Mouse (Mus musculus) intestine, embryonic 16.5 days (tissue): ENCODE measurements at regions not wholly inside any gene's neighbourhood (a gene's known extent, or its start where the extent isn't known, plus 50 kb on each side); places are given as distances from the start of the nearest gene placed in this dataset.

ENCODE experiments used
- ATAC-seq: fragments of 200-750 bp; cut with Nextera tagmentation; 2 replicates; pipeline ENCODE4 v1.8.0; 2017; ENCODE audit warnings: moderate TSS enrichment, moderate library complexity
- H3K27ac ChIP-seq: fragments of 300-500 bp; sonication (generic); 2 replicates; pipeline ENCODE4 v1.5.1; 2014; ENCODE audit warnings: mild to moderate bottlenecking, low read length
- H3K27me3 ChIP-seq: fragments of 300-500 bp; sonication (generic); replicated peaks from 2 replicates; pipeline ENCODE4 v1.6.1; 2014; ENCODE audit warnings: low read length, control low read depth, mixed read lengths; ENCODE audit not compliant: control insufficient read depth, insufficient read depth
- H3K36me3 ChIP-seq: fragments of 300-500 bp; sonication (generic); 2 replicates; pipeline ENCODE4 v1.6.1; 2014; ENCODE audit warnings: low read length, control low read depth; ENCODE audit not compliant: control insufficient read depth, insufficient read depth
- H3K4me1 ChIP-seq: fragments of 300-500 bp; sonication (generic); 2 replicates; pipeline ENCODE4 v1.6.1; 2014; ENCODE audit warnings: low read length, control low read depth, mixed read lengths; ENCODE audit not compliant: control insufficient read depth, insufficient read depth
- H3K4me2 ChIP-seq: fragments of 300-500 bp; sonication (generic); 2 replicates; pipeline ENCODE4 v1.6.1; 2014; ENCODE audit warnings: low read depth, low read length, control low read depth
- H3K4me3 ChIP-seq: fragments of 300-500 bp; sonication (generic); 2 replicates; pipeline ENCODE4 v1.5.1; 2014; ENCODE audit warnings: mild to moderate bottlenecking, low read length
- H3K9ac ChIP-seq: fragments of 300-500 bp; sonication (generic); 2 replicates; pipeline ENCODE4 v1.6.1; 2014; ENCODE audit warnings: low read depth, low read length
- H3K9me3 ChIP-seq: fragments of 300-500 bp; sonication (generic); 2 replicates; pipeline ENCODE4 v1.6.1; 2016; ENCODE audit warnings: low read length, control low read depth; ENCODE audit not compliant: control insufficient read depth
- WGBS: fragments of 180-500 bp; shearing (Covaris S2); extraction: QIAGEN DNeasy Blood & Tissue Kit; methylation state at CpG from one replicate; pipeline ENCODE4 v1.1.7; 2014; 5-methylcytosine and 5-hydroxymethylcytosine counted together

DNA sequence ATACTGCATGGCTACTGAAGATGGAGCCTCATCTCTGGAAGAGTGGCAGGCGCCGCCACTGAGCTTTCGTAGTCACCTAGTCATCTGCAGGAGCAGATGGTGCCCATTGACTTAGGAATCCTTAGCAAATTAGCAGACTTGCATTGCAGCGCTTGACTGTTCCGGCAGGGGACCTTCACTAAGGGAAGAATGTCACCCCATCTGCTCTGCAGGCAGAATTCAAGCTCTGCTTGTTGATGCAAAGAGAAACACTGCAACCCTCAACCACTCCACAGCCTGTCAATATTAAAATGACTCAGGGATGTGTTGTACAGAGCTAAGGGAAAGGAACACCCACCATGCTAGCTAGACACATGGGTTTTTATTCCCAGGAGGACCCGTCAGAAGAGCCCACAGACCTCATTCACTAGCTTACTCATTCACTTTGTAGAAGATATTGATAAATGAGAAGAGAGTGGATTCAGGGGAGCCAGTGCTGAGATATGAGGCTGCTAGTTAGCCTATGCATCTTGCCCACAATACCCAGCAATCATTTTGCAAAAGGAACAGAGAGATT lies 215.4 kb upstream of the Gm26657 start:
- no peak for ATAC-seq
- no peaks in the 10 kb centered on the region for H3K36me3 ChIP-seq
- no peaks in the 10 kb centered on the region for H3K4me1 ChIP-seq
- H3K9me3 ChIP-seq = no peaks in the 10 kb centered on the region
- no peak overlapping the region for H3K9ac ChIP-seq
- no peak overlapping the region for H3K27ac ChIP-seq
- H3K4me3 ChIP-seq = no peak overlapping the region
- 85% methylated on average over 6 of the region's 6 CpGs for WGBS
- H3K27me3 ChIP-seq = no peaks in the 10 kb centered on the region
- H3K4me2 ChIP-seq = no peak overlapping the region

DNA sequence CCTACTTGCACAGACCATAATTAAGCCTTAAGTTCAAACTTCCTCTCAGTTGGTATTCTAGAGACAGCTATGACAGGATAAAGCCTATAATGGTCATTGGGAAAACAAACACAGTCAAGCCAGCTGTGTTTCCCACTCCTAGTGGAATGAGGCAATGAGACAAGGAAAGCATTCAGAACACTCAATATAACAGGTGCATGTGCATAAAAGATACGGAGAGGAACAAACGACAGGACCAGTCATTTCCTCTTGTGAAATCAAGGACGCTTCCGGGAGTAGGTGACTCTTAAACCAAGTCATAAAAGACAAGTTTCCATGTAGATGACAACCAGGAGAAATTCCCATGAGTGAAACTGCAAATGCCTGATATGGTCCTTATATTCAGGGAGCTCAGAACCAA lies 232.1 kb upstream of the Gm26657 start:
- Histone ChIP-seq H3K27ac (no peak overlapping the region), H3K9me3 (no peaks in the 10 kb centered on the region), H3K9ac (no peak overlapping the region), H3K36me3 (no peaks in the 10 kb centered on the region), H3K4me1 (no peaks in the 10 kb centered on the region), H3K27me3 (no peaks in the 10 kb centered on the region), H3K4me3 (no peak overlapping the region), H3K4me2 (no peak overlapping the region)
- 72% methylated on average over 4 of the region's 4 CpGs for WGBS
- ATAC-seq = no peak

DNA sequence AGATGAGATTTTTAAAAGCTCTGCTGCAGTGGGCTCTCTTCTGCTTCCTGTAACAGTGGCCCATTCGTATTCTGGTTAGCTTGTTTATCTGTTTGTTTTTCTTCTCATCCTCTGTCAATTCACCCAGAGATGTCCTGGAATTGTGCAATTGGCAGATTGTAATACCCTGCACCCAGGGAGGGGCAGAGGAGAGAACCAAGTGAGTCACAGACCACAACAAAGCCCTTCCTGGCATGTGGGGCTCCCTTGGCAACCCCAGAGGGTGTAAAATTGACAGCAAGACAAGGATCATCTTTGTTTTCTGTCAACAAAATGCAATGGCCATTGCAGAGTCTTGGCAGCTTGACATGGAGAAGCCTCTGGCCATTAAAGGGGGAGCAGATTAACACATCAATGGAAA lies 233.1 kb upstream of the Gm26657 start:
- whole genome bisulfite sequencing = 83% methylated on average over 1 of the region's 1 CpGs
- H3K27ac ChIP-seq = no peak overlapping the region
- no peaks in the 10 kb centered on the region for H3K27me3 ChIP-seq
- H3K9me3 ChIP-seq = no peaks in the 10 kb centered on the region
- H3K4me1 ChIP-seq = no peaks in the 10 kb centered on the region
- H3K9ac ChIP-seq = no peak overlapping the region
- no peak overlapping the region for H3K4me2 ChIP-seq
- no peaks in the 10 kb centered on the region for H3K36me3 ChIP-seq
- no peak overlapping the region for H3K4me3 ChIP-seq
- no peak for ATAC-seq

DNA sequence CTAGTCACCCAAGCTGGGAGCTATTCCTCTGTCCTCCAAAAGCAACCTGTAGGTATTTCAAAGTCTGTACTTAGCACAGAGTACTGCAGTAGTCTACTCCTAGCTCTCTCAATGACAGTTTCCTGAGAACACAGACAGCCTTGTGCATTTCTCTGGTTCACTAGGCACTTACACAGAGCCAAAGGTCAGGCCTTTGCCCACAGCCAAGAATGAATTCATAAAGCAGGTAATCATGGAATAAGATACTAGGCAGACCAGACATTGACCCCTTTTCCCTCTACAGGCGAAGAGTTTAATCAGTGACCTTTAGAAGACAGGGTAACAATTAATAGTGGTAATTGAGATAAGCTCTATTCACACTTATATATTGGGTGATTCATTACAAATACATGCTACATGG lies 233.8 kb upstream of the Gm26657 start:
- Histone ChIP-seq H3K27ac (no peak overlapping the region), H3K9ac (no peak overlapping the region), H3K4me2 (no peak overlapping the region), H3K4me1 (no peaks in the 10 kb centered on the region), H3K36me3 (no peaks in the 10 kb centered on the region), H3K9me3 (no peaks in the 10 kb centered on the region), H3K27me3 (no peaks in the 10 kb centered on the region), H3K4me3 (no peak overlapping the region)
- 51% methylated on average over 1 of the region's 1 CpGs for WGBS
- ATAC-seq = peak; percentile 74

DNA sequence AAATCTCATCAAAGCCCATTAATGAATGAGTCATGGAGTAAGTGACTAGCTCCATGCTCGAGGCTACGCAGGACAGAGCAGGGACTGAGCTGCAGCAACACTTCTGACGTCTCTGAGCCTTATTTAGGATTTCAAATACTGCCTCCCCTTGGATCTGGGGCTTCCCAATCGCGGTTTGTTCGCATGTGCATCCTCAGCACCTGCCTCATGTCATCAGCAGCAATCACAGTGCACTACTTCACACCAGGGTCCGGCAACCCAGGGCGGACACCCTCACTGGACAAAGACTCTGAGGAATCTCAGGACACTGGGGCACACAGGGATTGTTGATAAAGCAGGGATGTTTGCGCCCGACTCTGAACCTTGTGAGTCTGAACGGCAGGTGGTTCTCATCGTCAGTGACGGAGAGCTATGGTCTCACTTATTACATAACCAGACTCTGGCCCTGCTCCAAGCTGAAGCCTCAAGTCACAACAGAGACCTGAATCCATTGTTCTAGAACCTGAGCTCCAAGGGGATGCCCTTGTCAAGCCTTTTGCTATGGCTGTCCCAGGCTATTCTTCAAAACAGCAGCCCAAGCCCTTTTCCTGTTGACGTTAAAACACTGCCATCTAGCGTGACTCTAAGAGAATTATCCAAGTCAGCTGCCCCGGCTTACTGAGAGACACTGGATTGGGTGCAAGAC lies 247.2 kb upstream of the Gm26657 start:
- no peak overlapping the region for H3K4me2 ChIP-seq
- H3K36me3 ChIP-seq = no peaks in the 10 kb centered on the region
- no peak overlapping the region for H3K4me3 ChIP-seq
- no peaks in the 10 kb centered on the region for H3K4me1 ChIP-seq
- H3K27me3 ChIP-seq = no peaks in the 10 kb centered on the region; the same call in 1 of the 2 replicates
- no peak overlapping the region for H3K9ac ChIP-seq
- ATAC-seq = peak; percentile 48; the same call in 1 of the 2 replicates
- no peaks in the 10 kb centered on the region for H3K9me3 ChIP-seq
- WGBS = 31% methylated on average over 16 of the region's 16 CpGs
- H3K27ac ChIP-seq = no peak overlapping the region

DNA sequence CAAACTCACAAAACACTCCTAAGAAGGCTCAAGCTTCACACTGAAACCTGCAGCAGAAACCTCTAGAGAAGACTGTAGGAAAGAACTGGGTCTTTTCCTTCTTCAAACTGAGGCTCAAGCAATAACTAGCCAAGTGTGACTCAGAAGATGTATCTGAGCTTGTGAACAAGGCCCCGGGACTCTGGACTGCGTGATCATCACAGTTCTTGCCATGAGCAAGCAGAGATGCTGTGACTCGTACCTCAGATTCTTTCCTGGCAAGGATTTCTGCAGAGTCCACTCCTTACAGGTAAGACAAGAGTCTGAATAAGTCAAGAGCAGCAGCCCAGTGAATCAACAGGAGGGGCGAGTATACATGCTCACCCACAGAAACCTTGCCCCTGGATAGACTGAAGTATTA lies 250.5 kb upstream of the Gm26657 start:
- Histone ChIP-seq H3K27me3 (no peaks in the 10 kb centered on the region; the same call in 1 of the 2 replicates), H3K9ac (no peak overlapping the region), H3K9me3 (no peaks in the 10 kb centered on the region), H3K4me3 (no peak overlapping the region), H3K4me1 (no peaks in the 10 kb centered on the region), H3K27ac (no peak overlapping the region), H3K4me2 (no peak overlapping the region), H3K36me3 (no peaks in the 10 kb centered on the region)
- no peak for ATAC-seq
- 94% methylated on average over 4 of the region's 4 CpGs for WGBS

DNA sequence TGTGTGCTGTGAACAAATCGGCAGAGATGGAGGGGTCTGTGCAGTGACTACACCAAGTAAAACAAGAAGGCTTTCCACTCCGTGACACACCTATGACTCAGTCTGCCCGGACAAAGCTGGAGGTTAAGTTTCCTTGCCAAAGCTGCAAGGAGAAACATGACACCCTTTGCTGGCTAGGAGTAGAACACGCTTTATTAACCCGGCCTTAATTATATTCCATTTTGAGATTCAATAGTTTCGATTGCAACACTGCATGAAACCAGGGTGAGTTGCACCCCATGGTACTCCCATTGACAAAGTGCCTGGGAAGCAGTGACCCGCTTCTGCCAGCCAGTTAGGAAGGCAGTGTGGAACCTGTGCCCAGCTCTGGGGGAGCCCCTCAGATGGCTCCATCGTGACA lies 256.2 kb upstream of the Gm26657 start:
- H3K9ac ChIP-seq = no peak overlapping the region
- H3K36me3 ChIP-seq = no peaks in the 10 kb centered on the region
- ATAC-seq = no peak
- WGBS = 88% methylated on average over 8 of the region's 8 CpGs
- H3K4me3 ChIP-seq = no peak overlapping the region
- no peaks in the 10 kb centered on the region for H3K4me1 ChIP-seq
- H3K27ac ChIP-seq = no peak overlapping the region
- H3K9me3 ChIP-seq = no peaks in the 10 kb centered on the region
- H3K27me3 ChIP-seq = no peaks in the 10 kb centered on the region
- no peak overlapping the region for H3K4me2 ChIP-seq

DNA sequence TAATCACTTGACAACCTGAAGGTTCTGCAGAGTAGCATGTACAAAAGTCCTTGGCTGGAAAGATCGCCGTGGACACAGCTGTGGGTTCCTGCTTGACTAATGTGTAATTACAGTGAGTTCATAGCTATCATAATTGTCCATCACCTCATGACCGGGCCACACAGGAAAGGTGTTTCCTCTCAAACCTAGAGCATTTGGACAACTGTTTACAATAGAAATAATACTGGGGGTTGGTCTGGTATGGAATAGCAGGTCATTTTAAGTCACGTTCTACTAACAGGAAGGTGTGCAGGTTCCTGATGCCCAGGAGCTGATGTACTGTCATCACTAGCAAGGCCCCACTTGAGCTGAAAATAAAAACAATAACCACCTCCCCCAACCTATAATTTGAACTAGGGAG lies 283.1 kb upstream of the Gm26657 start:
- Histone ChIP-seq H3K4me1 (no peaks in the 10 kb centered on the region), H3K27me3 (no peaks in the 10 kb centered on the region), H3K27ac (no peak overlapping the region), H3K36me3 (no peaks in the 10 kb centered on the region), H3K9me3 (no peaks in the 10 kb centered on the region), H3K4me3 (no peak overlapping the region), H3K9ac (no peak overlapping the region), H3K4me2 (no peak overlapping the region)
- 73% methylated on average over 4 of the region's 4 CpGs for WGBS
- no peak for ATAC-seq

DNA sequence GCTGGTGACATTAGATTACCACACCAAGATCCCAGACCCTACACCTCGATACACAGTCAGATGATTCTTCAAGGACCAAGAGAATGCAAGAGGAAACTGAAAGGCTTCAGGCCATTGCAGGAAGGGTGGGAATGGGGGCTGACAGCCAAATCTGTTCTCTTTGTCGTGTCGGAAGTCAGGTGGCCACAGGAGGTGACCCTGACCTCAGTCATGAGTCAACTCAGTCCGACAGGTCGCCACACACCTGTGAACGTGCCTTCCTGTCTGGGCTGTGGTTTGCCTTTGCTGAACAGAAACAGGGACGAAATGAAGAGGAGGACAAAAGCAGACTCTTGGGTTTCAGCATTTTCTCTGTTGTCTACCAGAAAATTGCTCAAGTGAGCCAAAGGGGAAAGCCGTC lies 318.3 kb upstream of the Gm26657 start:
- Histone ChIP-seq H3K27ac (no peak overlapping the region), H3K9ac (no peak overlapping the region), H3K27me3 (no peaks in the 10 kb centered on the region), H3K36me3 (no peaks in the 10 kb centered on the region), H3K4me2 (no peak overlapping the region), H3K9me3 (no peaks in the 10 kb centered on the region), H3K4me3 (no peak overlapping the region), H3K4me1 (no peaks in the 10 kb centered on the region)
- no peak for ATAC-seq
- WGBS = 60% methylated on average over 8 of the region's 8 CpGs
